Mouse (Mus musculus): ENCODE measurements around the gene Tra2b.
"Not testable (repeated sequence)": the region's sequence is repeated elsewhere in the genome, so short reads cannot be mapped to it uniquely, and the experiment has no call there.

Gene Tra2b

GRCm38 (mm10) chr16:22265849-22266376 is at the start of gene Tra2b:
TSS of gene Tra2b (minus strand) at chr16:22266005.
- DNase-seq (ENCODE audit: low read depth, low spot score) = peak; percentile 97

GRCm38 (mm10) chr16:22310649-22311048 is 44.8 kb upstream of the Tra2b start:
- peak; percentile 6 for DNase-seq (ENCODE audit: low read depth, low spot score)

- peak; percentile 53 for DNase-seq (ENCODE audit: low read depth, low spot score)
Measured at GRCm38 (mm10) chr16:22302606-22303005, 36.8 kb upstream of the Tra2b start.

DNA sequence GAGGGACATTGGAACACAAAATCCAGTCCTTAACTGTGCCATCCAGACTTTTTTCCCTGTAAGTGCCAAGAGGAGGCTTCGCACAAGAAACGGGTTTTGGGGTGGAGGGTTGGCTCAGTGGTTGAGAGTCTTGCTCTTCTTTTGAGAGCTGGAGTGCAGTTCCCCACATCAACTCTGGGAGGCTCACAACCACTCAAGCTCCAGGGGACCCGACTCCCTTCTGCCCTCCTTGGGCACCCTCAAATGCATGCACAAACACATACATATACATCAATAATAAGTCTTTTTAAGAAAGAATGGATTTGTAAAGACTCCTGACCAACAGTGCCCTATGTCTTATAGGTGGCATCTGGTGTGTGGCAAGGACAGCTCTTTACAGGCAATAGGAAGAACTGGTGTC is 35.6 kb upstream of the Tra2b start:
- no peak for DNase-seq (ENCODE audit: low read depth, low spot score)

GRCm38 (mm10) chr16:22296901-22297300 is 31.1 kb upstream of the Tra2b start:
- no peak for DNase-seq (ENCODE audit: low read depth, low spot score)

- DNase-seq (ENCODE audit: low read depth, low spot score) = not testable (repeated sequence)
Measured at GRCm38 (mm10) chr16:22294812-22295211, 29.0 kb upstream of the Tra2b start.

GRCm38 (mm10) chr16:22293600-22293999 is 27.8 kb upstream of the Tra2b start:
- no peak for DNase-seq (ENCODE audit: low read depth, low spot score)

DNA sequence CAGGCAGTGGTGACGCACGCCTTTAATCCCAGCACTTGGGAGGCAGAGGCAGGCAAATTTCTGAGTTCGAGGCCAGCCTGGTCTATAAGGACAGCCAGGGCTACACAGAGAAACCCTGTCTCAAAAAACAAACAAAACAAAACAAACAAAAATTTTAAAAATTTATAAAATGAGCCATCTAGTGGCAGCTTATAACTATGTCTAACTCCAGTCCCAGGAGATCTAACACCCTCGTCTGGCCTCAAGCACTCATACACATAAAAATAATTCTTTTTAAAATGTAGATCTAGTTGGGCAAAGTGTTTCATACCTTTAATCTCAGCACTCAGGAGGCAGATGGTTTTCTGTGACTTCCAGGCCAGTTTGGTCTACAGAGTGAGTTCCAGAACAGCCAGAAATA is 26.6 kb upstream of the Tra2b start:
- DNase-seq (ENCODE audit: low read depth, low spot score) = no peak

DNA sequence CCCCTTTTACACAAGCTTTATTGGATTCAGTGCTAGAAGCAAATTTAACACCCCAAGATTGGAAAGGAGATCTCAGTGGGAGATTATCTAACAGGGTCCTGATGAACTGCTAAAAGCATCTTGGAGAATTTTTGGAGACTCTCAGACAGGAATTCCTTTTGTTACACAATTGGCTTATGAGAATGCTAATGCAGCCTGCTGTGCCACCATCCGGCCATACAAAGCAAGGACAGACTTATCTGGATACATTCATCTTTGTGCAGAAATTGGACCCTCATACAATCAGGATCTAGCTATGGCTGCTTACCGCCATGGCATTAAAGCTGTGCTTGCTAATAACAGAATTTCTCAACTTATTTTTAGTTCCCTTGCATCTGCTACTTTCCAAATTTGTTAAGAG is 23.8 kb upstream of the Tra2b start:
- no peak for DNase-seq (ENCODE audit: low read depth, low spot score)

DNA sequence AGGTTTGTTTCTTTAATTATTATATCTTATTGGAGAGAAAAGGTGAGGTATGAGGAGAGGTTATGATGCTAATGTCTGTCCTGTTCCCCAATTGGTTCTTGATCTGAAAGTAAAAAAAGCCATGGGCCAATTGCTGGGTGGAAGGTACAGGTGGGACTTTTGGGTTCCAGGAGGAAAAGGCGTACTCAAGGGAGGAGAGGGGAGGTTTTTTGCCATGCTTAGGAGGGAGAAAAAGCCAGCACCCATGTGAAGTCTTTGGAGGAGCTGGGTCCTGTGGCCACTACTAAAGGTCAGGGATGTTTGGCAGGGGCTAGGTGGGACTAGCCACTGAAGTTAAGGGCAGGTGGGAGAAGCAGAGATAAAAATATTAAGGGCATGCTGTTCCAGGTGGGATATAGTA is 21.2 kb upstream of the Tra2b start:
- DNase-seq (ENCODE audit: low read depth, low spot score) = no peak

DNA sequence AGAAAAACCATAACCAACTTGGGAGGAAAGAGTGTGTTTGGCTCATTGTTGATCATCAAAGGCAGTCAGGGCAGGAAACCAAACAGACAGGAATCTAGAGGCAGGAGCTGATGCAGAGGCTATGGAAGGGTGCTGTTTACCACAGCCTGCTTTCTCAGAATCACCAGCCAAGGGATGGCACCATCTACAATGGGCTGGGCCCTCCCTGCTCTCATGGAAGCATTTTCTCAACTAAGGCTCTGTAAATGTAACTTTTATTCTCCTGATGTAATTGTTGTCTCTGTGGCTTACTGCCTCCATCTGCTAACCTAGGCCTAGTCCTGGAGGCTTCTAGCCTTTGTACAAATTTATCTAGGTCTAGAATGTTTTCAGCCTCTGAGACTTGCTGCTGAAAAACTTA is 10.7 kb upstream of the Tra2b start:
- DNase-seq (ENCODE audit: low read depth, low spot score) = no peak

- no peak for DNase-seq (ENCODE audit: low read depth, low spot score)
Measured at GRCm38 (mm10) chr16:22275142-22275541, 9.3 kb upstream of the Tra2b start.

GRCm38 (mm10) chr16:22270491-22270890 is 4.7 kb upstream of the Tra2b start:
- no peak for DNase-seq (ENCODE audit: low read depth, low spot score)

DNA sequence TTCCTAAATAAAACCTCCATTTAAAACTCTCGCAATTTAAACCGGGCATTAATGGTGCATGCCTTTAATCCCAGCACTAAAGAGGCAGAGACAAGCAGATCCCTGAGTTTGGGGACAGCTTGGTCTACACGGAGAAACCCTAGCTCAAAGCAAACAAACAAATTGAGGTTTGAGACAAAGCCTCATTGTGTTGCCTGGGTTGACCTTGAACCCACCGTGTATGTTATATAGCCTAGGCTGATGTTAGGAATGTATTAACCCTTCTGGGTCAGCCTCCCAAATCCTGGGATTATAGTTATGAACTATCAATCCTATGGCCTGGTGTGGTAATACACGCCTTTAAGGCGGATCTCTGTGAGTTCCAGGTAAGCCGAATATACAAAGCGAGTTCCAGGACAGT is 579 bp upstream of the Tra2b start:
- no peak for DNase-seq (ENCODE audit: low read depth, low spot score)

DNA sequence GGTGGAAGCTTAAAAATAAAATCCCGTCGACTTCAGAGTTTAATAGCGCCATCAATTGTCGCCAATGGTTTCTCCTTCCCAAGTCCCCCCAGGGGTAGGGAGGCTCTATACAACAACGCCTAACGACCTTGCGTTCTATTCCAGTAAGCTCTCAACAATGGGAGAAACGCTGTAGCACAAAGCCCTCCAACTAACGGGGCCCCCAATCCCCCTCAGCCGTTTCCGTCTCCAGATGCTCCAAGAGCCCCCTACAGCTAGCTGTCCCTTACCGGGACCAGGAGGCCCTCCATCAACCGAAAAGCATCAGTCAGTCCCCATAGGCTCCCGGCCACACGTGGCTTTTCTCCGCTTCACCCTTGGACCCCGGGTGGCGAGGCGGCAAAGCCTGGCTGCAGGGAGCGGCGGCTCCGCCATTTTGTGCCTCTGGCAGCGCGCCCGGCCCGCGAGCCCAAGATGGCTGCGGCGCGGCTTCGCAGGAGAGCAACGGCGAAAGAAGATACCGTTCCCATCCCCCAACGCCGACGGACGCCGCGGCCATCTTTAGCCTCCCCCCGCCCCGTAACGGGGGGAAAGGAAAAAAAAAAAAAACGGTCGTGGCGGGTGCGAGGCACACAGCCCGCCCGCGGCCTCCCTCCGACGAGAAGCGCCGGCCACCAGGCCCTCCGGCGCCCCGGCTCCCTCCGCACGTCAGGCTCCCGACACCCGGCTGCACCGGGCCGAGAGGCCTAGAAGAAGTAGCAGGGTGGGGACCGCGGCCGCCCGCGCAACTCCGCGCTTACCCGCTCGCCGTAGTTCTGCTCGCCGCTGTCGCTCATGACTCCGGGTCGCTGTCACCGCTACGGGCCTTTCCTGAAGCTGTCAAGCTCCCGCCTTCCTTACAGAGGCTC is 600 bp downstream of the Tra2b start:
- DNase-seq (ENCODE audit: low read depth, low spot score) = peak; percentile 74

- DNase-seq (ENCODE audit: low read depth, low spot score) = no peak
Measured at GRCm38 (mm10) chr16:22264232-22264961, 1.4 kb downstream of the Tra2b start.

DNA sequence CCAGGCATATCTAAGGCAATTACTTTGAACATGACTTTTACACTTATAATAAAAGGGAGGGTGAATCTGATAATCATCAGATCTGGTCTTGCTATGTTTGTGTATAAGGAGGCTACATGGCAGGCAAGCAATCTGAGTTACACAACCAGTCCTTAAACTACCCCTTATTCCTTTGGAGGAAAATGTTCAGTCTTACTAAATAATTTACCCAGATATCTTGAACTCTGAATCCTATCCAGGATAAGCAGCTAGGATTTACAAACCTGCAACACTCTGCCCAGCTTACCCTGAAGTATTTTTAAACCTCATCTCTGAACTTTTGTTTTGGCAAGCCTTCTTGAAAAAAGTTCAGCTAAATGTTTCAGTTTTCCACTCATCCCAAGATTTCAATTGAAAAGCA is 2.7 kb downstream of the Tra2b start:
- DNase-seq (ENCODE audit: low read depth, low spot score) = no peak

DNA sequence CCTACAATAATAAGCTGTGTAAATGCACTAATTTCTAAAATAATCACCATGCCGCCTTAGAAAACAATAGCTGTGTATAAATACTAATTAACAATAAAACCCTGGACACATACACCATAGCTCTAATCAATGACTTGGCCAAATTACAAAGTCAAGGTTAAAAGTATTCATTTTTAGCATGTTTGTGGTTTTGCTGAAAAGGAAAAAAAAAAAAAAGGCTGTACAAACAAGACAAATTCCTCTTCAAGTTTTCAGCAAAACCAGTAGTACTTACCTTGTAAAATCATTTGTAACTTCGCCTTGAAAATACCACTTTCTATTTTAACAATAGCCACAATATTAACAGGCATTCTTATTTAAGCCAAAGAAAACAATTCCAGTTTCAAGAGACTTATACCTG is 4.2 kb downstream of the Tra2b start:
- DNase-seq (ENCODE audit: low read depth, low spot score) = no peak

GRCm38 (mm10) chr16:22260423-22261143 is 5.2 kb downstream of the Tra2b start:
- DNase-seq (ENCODE audit: low read depth, low spot score) = no peak

DNA sequence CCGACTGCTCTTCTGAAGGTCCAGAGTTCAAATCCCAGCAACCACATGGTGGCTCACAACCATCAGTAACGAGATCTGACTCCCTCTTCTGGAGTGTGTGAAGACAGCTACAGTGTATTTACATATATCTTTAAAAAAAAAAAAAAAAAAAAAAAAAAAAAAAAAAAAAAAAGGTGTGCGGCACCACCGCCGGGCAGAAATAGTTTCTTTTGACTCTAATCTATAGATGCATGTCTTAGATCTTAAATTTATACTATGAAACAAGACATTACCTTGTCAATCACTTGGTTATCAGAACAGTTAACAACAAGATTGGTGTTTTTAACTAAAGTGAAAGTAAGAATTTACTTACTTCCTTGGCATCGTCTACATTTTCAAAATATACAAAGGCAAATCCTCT is 13.6 kb downstream of the Tra2b start:
- DNase-seq (ENCODE audit: low read depth, low spot score) = not testable (repeated sequence)

GRCm38 (mm10) chr16:22250307-22250706 is 15.5 kb downstream of the Tra2b start:
- DNase-seq (ENCODE audit: low read depth, low spot score) = no peak

GRCm38 (mm10) chr16:22249754-22250153 is 16.1 kb downstream of the Tra2b start:
- no peak for DNase-seq (ENCODE audit: low read depth, low spot score)

All from retina, adult 2 months (tissue).